Mouse (Mus musculus) T-helper 17 cell (primary cell): ENCODE measurements around the gene Serpini1.
"Not testable (repeated sequence)": the region's sequence is repeated elsewhere in the genome, so short reads cannot be mapped to it uniquely, and the experiment has no call there.

ENCODE experiments used
- in situ Hi-C, 2 experiments: fragments of 300-600 bp; cut with MboI, MseI; formaldehyde crosslinking; loops; 1 replicate in 1 of 2; 2 replicates in 1 of 2; pipeline ENCODE4 v1.15.1; 2025; ENCODE audit warnings: high pct_unique_total_duplicates in 2 of 2

Gene Serpini1

GRCm38 (mm10) chr3:75635648-75636047 lies 78.3 kb downstream of the Serpini1 start:
- in situ Hi-C loops: no loop called here

DNA sequence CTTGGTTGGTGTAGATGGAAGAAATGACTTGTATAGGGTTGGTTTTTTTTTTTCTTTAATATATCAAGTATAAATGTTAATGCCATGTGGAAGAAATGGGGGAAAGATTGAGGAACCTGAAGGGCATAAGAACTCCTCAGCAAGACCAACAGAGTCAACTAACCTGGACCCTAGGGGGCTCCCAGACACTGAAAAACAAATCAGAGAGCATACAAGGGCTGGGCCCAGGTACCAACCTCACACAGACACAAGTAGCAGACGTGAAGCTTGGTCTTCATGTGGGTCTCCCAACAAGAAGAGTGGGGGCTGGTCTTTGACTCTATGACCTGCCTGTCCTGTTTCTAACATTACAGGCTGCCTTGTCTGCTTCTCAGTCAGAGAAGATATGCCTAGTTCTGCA lies 82.2 kb downstream of the Serpini1 start:
- in situ Hi-C loops: no loop called here

DNA sequence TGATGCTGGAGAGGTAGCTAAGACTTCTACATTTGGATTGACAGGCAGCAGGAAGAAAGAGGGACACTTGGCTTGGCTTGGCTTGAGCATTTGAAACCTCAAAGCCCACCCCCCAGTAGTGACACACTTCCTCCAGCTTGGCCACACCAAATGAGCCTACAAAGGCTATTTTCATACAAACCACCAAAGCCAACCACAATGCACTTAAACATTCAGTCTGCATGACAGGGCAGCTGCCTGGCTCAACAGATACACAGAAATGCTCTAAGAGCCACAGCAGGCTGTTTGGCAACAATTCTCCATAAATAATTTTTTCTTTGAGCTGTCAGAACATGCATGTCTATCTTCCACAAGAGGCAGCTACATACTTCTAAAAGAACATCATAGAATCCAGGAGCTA lies 90.2 kb downstream of the Serpini1 start:
- in situ Hi-C loops: no loop called here

DNA sequence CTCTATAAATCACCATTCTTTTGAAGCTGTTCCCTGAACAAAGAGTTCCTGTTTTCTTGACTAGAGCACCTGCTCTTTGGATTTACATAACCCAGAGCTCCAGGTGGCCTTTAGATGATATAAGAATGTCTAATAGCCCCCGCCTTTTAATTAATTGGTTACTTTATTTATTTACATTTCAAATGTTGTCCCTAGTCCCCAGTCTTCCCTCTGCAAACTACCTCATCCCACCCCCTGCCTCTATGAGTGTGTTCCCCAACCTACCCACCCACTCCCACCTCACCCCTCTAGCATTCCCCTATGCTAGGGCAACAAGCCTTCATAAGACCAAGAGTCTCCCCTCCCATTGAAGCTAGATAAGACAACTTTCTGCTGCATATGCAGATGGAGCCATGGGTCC lies 90.9 kb downstream of the Serpini1 start:
- in situ Hi-C loops: no loop called here

DNA sequence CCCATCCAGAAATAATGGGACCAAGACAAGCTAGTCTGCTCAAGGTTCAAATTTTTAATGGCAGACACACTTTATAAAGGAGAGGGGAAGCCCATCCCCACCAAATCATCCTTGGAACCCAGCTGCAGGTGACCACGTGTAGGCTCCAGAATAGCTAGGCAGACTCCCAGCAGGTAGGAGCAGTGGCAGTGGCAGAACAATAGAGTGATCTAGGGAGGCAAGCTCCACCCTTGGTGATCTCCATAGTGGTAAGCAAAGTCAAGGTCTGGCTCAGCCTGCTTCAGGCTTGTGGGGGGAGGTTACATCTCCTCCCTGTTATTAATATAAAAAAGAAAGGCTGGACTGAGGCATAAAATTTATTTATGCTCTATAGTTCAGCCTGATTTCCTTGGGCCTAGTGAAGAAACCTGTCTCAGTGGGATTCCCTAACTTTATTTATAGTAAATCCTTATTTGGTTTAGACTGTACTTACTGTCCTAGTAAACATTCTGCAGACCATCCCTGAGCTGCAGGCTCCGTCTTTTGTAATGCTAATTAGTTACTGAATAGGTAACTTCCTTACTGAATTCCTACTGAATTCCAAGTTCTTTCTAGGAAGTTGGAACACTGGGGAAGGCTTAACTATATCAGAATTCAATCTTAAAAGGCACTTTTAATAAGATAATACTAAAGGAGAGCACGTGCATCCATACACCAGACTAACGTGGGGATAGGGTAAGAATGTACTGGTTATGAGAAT lies 93.2 kb downstream of the Serpini1 start:
- in situ Hi-C loops: not testable (repeated sequence)

DNA sequence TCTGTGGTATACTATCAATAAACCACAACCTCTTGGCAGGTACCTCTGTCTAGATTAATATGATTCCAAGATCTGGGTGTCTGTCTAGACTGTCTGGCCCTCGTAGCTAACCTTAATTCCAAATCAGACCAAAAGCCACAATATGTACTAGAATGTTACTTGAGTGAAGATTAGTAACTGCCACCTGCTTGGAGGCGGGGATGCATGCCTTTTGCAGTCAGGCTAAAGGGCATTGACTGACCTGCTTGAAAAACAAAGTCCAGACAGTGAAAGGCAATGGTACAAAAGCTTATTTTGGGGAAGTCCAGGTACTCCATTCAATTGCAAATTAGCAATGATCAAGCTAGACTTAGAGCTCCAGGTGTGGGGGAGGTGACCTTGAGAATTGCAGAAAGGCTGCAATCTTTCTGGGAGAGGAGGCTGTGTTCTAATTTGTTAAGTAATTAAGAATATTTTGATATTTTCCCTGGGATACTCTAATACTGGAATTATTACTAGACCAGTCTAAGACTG lies 94.3 kb downstream of the Serpini1 start:
- in situ Hi-C loops: no loop called here

- in situ Hi-C loops: not testable (repeated sequence)
These were observed 96.6 kb downstream of the Serpini1 start for GRCm38 (mm10) chr3:75653901-75654300.

DNA sequence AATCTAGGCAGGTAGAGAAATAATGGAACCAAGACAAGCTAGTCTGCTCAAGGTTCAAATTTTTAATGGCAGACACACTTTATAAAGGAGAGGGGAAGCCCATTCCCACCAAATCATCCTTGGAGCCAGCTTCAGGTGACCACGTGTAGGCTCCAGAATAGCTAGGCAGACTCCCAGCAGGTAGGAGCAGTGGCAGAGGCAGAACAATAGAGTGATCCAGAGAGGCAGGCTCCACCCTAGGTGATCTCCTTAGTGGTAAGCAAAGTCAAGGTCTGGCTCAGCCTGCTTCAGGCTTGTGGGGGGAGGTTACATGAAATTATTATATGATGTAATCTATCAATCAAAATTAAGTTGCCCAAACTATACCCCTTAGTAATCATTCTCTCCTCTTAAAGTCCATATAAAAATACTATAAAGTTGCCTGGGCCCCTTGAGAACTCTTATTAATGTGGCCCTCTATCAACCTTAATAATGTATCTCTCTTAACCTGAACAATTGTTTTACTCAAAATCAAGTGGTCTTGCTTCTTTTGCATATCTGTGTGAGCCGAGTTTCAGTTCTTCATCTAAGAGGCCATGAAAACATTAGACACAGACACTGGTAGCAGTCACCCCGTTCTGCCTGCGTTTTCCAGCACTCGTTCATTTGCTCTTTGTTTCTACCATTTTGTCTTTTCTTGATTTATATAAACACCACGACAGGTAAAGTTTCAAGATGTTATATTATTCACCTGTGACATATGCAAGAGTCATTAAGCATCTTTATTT lies 98.4 kb downstream of the Serpini1 start:
- in situ Hi-C loops: no loop called here

DNA sequence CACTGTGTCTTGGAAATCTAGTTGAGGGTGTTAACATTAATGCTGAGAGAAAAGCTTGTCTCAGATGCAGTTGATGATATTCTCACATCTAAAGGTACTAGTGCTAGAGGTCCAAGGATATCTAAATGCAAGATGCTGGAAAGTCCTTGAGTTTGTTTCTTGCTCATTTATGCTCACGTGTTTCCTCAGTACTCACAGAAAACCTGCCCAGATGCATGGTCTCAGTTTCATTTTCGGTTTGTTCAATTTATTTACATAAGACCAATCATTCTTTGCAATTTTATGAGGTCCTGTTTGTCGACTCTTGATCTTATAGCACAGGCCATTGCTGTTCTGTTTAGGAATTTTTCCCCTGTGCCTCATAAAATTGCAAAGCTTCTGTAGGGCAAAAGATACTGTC lies 109.6 kb downstream of the Serpini1 start:
- in situ Hi-C loops: no loop called here

- in situ Hi-C loops: no loop called here
These were observed 113.1 kb downstream of the Serpini1 start for GRCm38 (mm10) chr3:75670425-75670824.

- in situ Hi-C loops: no loop called here
These were observed 125.5 kb downstream of the Serpini1 start for GRCm38 (mm10) chr3:75682881-75683280.

DNA sequence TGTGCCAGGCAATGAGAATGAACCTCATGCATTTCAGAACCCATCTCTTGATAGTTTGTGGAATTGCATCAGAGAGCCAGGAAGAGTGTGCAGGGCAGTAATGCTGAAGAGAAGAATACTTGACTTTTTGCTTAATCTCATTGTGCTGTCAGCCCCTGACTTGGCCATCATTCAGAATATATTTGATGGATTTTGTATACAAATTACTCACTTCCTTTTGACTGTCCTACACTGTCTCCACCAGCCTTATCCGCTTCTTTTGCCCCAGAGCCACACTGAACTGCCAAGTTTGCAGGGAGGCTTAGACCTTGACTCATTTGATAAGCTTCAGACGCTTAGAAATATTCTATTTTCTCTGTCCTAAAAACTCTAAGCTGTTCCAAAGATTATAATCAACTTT lies 129.4 kb downstream of the Serpini1 start:
- in situ Hi-C loops: no loop called here

GRCm38 (mm10) chr3:75687187-75687825 lies 130.0 kb downstream of the Serpini1 start:
- in situ Hi-C loops: no loop called here

DNA sequence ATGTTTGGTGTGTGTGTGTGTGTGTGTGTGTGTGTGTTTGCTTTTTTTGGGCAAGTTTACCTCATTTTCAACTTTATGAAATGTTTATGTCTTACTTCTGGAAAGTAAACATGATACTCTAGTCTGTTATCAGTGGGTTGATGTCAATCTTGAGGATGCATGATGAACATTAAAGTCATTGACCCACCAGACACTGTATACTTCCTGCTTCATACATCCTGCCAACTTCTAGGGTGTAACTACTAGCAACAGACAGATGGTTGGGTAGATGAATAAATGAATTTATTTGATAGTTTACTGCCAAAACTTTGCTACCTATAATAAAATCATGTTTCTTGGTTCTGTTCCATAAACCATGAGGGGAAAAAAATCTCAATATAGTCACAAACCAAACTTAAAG lies 133.0 kb downstream of the Serpini1 start:
- in situ Hi-C loops: no loop called here

DNA sequence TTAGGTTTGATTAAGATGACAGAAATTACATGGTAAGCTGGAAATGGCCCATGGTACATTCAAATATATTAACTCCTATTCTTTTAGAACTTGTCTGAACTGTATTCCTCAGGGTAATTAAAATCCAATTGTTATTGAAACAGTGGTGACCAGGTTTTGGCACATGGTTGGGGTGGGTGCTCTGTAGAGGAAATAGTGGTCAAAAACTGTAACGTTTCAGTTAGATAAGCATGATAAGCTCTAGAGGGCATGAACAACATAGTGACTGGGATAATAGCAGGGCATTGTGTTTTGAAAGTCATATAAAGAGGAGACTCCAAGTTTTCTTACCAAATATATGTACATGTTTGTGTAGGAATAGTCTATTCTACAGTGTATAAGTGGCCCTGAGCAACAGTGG lies 134.7 kb downstream of the Serpini1 start:
- in situ Hi-C loops: no loop called here
